Mouse (Mus musculus) MEL (cell line): ENCODE data around the gene Zfp326. TPM values are rescaled to one million over a fixed set of nuclear protein-coding genes. Genes with fewer than 3 reads are reported as not detected.

Experiments
- DNase-seq: peaks from one replicate; pipeline ENCODE4 v3.0.0; 2011; ENCODE audit warnings: low read depth, low spot score
- H3K27ac ChIP-seq: 2 replicates; pipeline ENCODE4 v1.5.1; 2012; ENCODE audit warnings: low read depth, mild to moderate bottlenecking, control low read depth, low read length, moderate library complexity; ENCODE audit not compliant: control insufficient read depth
- H3K27me3 ChIP-seq, 2 experiments: fragments of 150-350 bp in 1 of 2; sonication (generic) in 1 of 2; 2 replicates each; pipeline ENCODE4 v1.6.1; 2012; ENCODE audit warnings: low read length in 2 of 2, mild to moderate bottlenecking in 2 of 2, improper control_type of control experiment in 1 of 2, moderate library complexity in 1 of 2; ENCODE audit not compliant: insufficient read depth in 2 of 2, control insufficient read depth in 1 of 2
- H3K36me3 ChIP-seq, 2 experiments: 2 replicates each; pipeline ENCODE4 v1.6.1; 2012 to 2014; ENCODE audit warnings: low read length in 2 of 2, improper control_type of control experiment in 1 of 2, inconsistent platforms in 1 of 2, mild to moderate bottlenecking in 1 of 2; ENCODE audit not compliant: insufficient read depth in 2 of 2, control insufficient read depth in 1 of 2
- H3K4me1 ChIP-seq, 2 experiments: fragments of 150-350 bp in 1 of 2; sonication (generic) in 1 of 2; 2 replicates each; pipeline ENCODE4 v1.6.1; 2012; ENCODE audit warnings: low read length in 2 of 2, improper control_type of control experiment in 1 of 2, mild to moderate bottlenecking in 1 of 2; ENCODE audit not compliant: insufficient read depth in 2 of 2, control insufficient read depth in 1 of 2
- H3K4me3 ChIP-seq, 2 experiments: fragments of 150-350 bp in 1 of 2; sonication (generic) in 1 of 2; 2 replicates each; pipeline ENCODE4 v1.5.1; 2012; ENCODE audit warnings: low read depth in 2 of 2, low read length in 2 of 2, mild to moderate bottlenecking in 2 of 2, moderate library complexity in 2 of 2, control low read depth in 1 of 2, improper control_type of control experiment in 1 of 2; ENCODE audit not compliant: control insufficient read depth in 1 of 2, insufficient read depth in 1 of 2
- H3K79me2 ChIP-seq: 2 replicates; pipeline ENCODE4 v1.6.1; 2012; ENCODE audit warnings: mild to moderate bottlenecking, low read length, moderate library complexity; ENCODE audit not compliant: control insufficient read depth, poor library complexity, insufficient read depth
- H3K9ac ChIP-seq: 2 replicates; pipeline ENCODE4 v1.6.1; 2012; ENCODE audit warnings: low read depth, mild to moderate bottlenecking, control low read depth, low read length, moderate library complexity; ENCODE audit not compliant: control insufficient read depth, poor library complexity, severe bottlenecking
- H3K9me3 ChIP-seq: fragments of 150-350 bp; sonication (generic); replicated peaks from 2 replicates; pipeline ENCODE4 v1.6.1; 2012; ENCODE audit warnings: mild to moderate bottlenecking, low read length, improper control_type of control experiment, moderate library complexity; ENCODE audit not compliant: insufficient read depth
- CHD2 ChIP-seq: IDR thresholded peaks from 2 replicates; pipeline ENCODE4 v1.6.1; 2011; ENCODE audit warnings: low read length, improper control_type of control experiment
- CTCF ChIP-seq, 3 experiments: IDR thresholded peaks in 2 of 3; conservative IDR thresholded peaks in 1 of 3; 2 replicates each; pipeline ENCODE4 v1.5.1; 2011 to 2012; ENCODE audit warnings: low read length in 3 of 3, low read depth in 2 of 3, mild to moderate bottlenecking in 2 of 3, improper control_type of control experiment in 1 of 3, inconsistent platforms in 1 of 3, mixed read lengths in 1 of 3, moderate library complexity in 1 of 3; ENCODE audit not compliant: control insufficient read depth in 1 of 3, insufficient read depth in 1 of 3, poor library complexity in 1 of 3, severe bottlenecking in 1 of 3
- E2F4 ChIP-seq: IDR thresholded peaks from 2 replicates; pipeline ENCODE4 v1.6.1; 2011; ENCODE audit warnings: low read depth, low read length, improper control_type of control experiment, borderline replicate concordance
- ELF1 ChIP-seq: IDR thresholded peaks from 2 replicates; pipeline ENCODE4 v1.6.1; 2014; ENCODE audit warnings: low read depth, mild to moderate bottlenecking, inconsistent platforms, low read length, improper control_type of control experiment, moderate library complexity
- EP300 ChIP-seq, 2 experiments: IDR thresholded peaks; 2 replicates each; pipeline ENCODE4 v1.6.1; 2011; ENCODE audit warnings: improper control_type of control experiment in 2 of 2, low read length in 2 of 2, low read depth in 1 of 2, mild to moderate bottlenecking in 1 of 2
- ETS1 ChIP-seq: IDR thresholded peaks from 2 replicates; pipeline ENCODE4 v1.6.1; 2012; ENCODE audit warnings: low read depth, mild to moderate bottlenecking, inconsistent platforms, low read length, improper control_type of control experiment, moderate library complexity
- GABPA ChIP-seq: IDR thresholded peaks from 2 replicates; pipeline ENCODE4 v1.6.1; 2012; ENCODE audit warnings: low read depth, mild to moderate bottlenecking, inconsistent platforms, low read length, improper control_type of control experiment, moderate library complexity
- GATA1 ChIP-seq: IDR thresholded peaks from 2 replicates; pipeline ENCODE4 v1.6.1; 2011; ENCODE audit warnings: low read depth, low read length, improper control_type of control experiment
- HCFC1 ChIP-seq: IDR thresholded peaks from 2 replicates; pipeline ENCODE4 v1.6.1; 2012; ENCODE audit warnings: low read depth, mild to moderate bottlenecking, inconsistent platforms, low read length, improper control_type of control experiment, moderate library complexity
- JUND ChIP-seq: IDR thresholded peaks from 2 replicates; pipeline ENCODE4 v1.6.1; 2011; ENCODE audit warnings: low read depth, mild to moderate bottlenecking, improper control_type of control experiment, low read length
- KAT2A ChIP-seq: conservative IDR thresholded peaks from 2 replicates; pipeline ENCODE4 v1.6.1; 2012; ENCODE audit warnings: low read depth, low read length, improper control_type of control experiment, inconsistent platforms
- MAFK ChIP-seq: IDR thresholded peaks from 2 replicates; pipeline ENCODE4 v1.6.1; 2011; ENCODE audit warnings: low read depth, mild to moderate bottlenecking, low read length, improper control_type of control experiment, borderline replicate concordance
- MAZ ChIP-seq: IDR thresholded peaks from 2 replicates; pipeline ENCODE4 v1.6.1; 2012; ENCODE audit warnings: low read depth, mild to moderate bottlenecking, inconsistent platforms, low read length, improper control_type of control experiment
- MEF2A ChIP-seq: IDR thresholded peaks from 2 replicates; pipeline ENCODE4 v1.6.1; 2014; ENCODE audit warnings: low read depth, mild to moderate bottlenecking, inconsistent platforms, low read length, improper control_type of control experiment; ENCODE audit not compliant: poor library complexity, insufficient replicate concordance, severe bottlenecking; ENCODE audit errors: extremely low read depth
- MXI1 ChIP-seq: IDR thresholded peaks from 2 replicates; pipeline ENCODE4 v1.6.1; 2011; ENCODE audit warnings: mild to moderate bottlenecking, low read depth, low read length, improper control_type of control experiment
- MYB ChIP-seq: IDR thresholded peaks from 2 replicates; pipeline ENCODE4 v1.6.1; 2011; ENCODE audit warnings: mild to moderate bottlenecking, low read depth, low read length, improper control_type of control experiment
- MYC ChIP-seq: IDR thresholded peaks from 2 replicates; pipeline ENCODE4 v1.6.1; 2011; ENCODE audit warnings: low read depth, mild to moderate bottlenecking, low read length, improper control_type of control experiment, moderate library complexity
- NELFE ChIP-seq: IDR thresholded peaks from 2 replicates; pipeline ENCODE4 v1.6.1; 2011; ENCODE audit warnings: low read depth, low read length, improper control_type of control experiment
- NRF1 ChIP-seq: IDR thresholded peaks from 2 replicates; pipeline ENCODE4 v1.6.1; 2014; ENCODE audit warnings: low read depth, mild to moderate bottlenecking, inconsistent platforms, low read length, improper control_type of control experiment, moderate library complexity; ENCODE audit not compliant: poor library complexity, insufficient read depth, severe bottlenecking
- POLR2A ChIP-seq, 2 experiments: IDR thresholded peaks; 2 replicates each; pipeline ENCODE4 v1.6.1; 2011 to 2012; ENCODE audit warnings: low read length in 2 of 2, mild to moderate bottlenecking in 2 of 2, control low read depth in 1 of 2, improper control_type of control experiment in 1 of 2, low read depth in 1 of 2, moderate library complexity in 1 of 2; ENCODE audit not compliant: control insufficient read depth in 1 of 2, insufficient read depth in 1 of 2, poor library complexity in 1 of 2
- POLR2AphosphoS2 ChIP-seq: IDR thresholded peaks from 2 replicates; pipeline ENCODE4 v1.6.1; 2011; ENCODE audit warnings: low read length, improper control_type of control experiment
- POLR2AphosphoS5 ChIP-seq: IDR thresholded peaks from 2 replicates; pipeline ENCODE4 v1.6.1; 2012; ENCODE audit warnings: low read depth, borderline replicate concordance, mild to moderate bottlenecking, inconsistent platforms, low read length, moderate library complexity, mixed read lengths
- RAD21 ChIP-seq: IDR thresholded peaks from 2 replicates; pipeline ENCODE4 v1.6.1; 2011; ENCODE audit warnings: mild to moderate bottlenecking, low read depth, low read length, improper control_type of control experiment
- RCOR1 ChIP-seq: IDR thresholded peaks from 2 replicates; pipeline ENCODE4 v1.6.1; 2012; ENCODE audit warnings: low read depth, mild to moderate bottlenecking, inconsistent platforms, low read length, improper control_type of control experiment
- SIN3A ChIP-seq: IDR thresholded peaks from 2 replicates; pipeline ENCODE4 v1.6.1; 2012; ENCODE audit warnings: low read length, improper control_type of control experiment, inconsistent platforms
- TAL1 ChIP-seq: IDR thresholded peaks from 2 replicates; pipeline ENCODE4 v1.6.1; 2012; ENCODE audit warnings: mild to moderate bottlenecking, inconsistent platforms, low read length, moderate library complexity, mixed read lengths
- TBP ChIP-seq: IDR thresholded peaks from 2 replicates; pipeline ENCODE4 v1.8.0; 2011; ENCODE audit warnings: low read depth, low read length, improper control_type of control experiment
- TCF12 ChIP-seq: IDR thresholded peaks from 2 replicates; pipeline ENCODE4 v1.6.1; 2014; ENCODE audit warnings: low read depth, mild to moderate bottlenecking, inconsistent platforms, low read length, improper control_type of control experiment, moderate library complexity
- UBTF ChIP-seq: IDR thresholded peaks from 2 replicates; pipeline ENCODE4 v1.6.1; 2012; ENCODE audit warnings: low read depth, mild to moderate bottlenecking, inconsistent platforms, low read length, improper control_type of control experiment, moderate library complexity, borderline replicate concordance; ENCODE audit not compliant: insufficient read depth
- USF2 ChIP-seq, 2 experiments: IDR thresholded peaks; 2 replicates each; pipeline ENCODE4 v1.6.1; 2011 to 2012; ENCODE audit warnings: improper control_type of control experiment in 2 of 2, low read length in 2 of 2, borderline replicate concordance in 1 of 2, inconsistent platforms in 1 of 2, low read depth in 1 of 2, mild to moderate bottlenecking in 1 of 2; ENCODE audit not compliant: insufficient read depth in 1 of 2
- ZC3H11A ChIP-seq: IDR thresholded peaks from 2 replicates; pipeline ENCODE4 v1.6.1; 2012; ENCODE audit warnings: low read depth, mild to moderate bottlenecking, inconsistent platforms, low read length, improper control_type of control experiment
- ZKSCAN1 ChIP-seq: IDR thresholded peaks from 2 replicates; pipeline ENCODE4 v1.6.1; 2012; ENCODE audit warnings: low read depth, mild to moderate bottlenecking, inconsistent platforms, low read length, improper control_type of control experiment, moderate library complexity
- ZMIZ1 ChIP-seq: IDR thresholded peaks from 2 replicates; pipeline ENCODE4 v1.6.1; 2012; ENCODE audit warnings: low read depth, mild to moderate bottlenecking, inconsistent platforms, low read length, improper control_type of control experiment, moderate library complexity
- ZNF384 ChIP-seq: IDR thresholded peaks from 2 replicates; pipeline ENCODE4 v1.6.1; 2012; ENCODE audit warnings: low read depth, mild to moderate bottlenecking, inconsistent platforms, low read length, improper control_type of control experiment
- polyA plus RNA-seq, 2 experiments: library from polyadenylated mRNA; stranded (reverse) in 1 of 2; unstranded in 1 of 2; fragments of >175 nt in 1 of 2; fragments of >200 nt in 1 of 2; gene quantifications; 2 replicates each; pipeline versions ENCODE4 v1.2.1 to v1.2.4; 2012; ENCODE audit warnings: low replicate concordance in 2 of 2, low read depth in 1 of 2; ENCODE audit not compliant: insufficient read length in 2 of 2, insufficient read depth in 1 of 2, missing spikeins in 1 of 2
- total RNA-seq: library from RNA; depleted of rRNA; stranded (reverse); fragments of 300-350 nt; gene quantifications from 2 replicates; pipeline ENCODE4 v1.2.3, GENCODE M21; 2012; rRNA removed

Gene Zfp326
- total RNA-seq (6.4 and 7.1 TPM in 2 replicates), polyA plus RNA-seq (10 to 100 TPM in 1 of 2 experiments, not detected in 1; 17.6 TPM)

DNA sequence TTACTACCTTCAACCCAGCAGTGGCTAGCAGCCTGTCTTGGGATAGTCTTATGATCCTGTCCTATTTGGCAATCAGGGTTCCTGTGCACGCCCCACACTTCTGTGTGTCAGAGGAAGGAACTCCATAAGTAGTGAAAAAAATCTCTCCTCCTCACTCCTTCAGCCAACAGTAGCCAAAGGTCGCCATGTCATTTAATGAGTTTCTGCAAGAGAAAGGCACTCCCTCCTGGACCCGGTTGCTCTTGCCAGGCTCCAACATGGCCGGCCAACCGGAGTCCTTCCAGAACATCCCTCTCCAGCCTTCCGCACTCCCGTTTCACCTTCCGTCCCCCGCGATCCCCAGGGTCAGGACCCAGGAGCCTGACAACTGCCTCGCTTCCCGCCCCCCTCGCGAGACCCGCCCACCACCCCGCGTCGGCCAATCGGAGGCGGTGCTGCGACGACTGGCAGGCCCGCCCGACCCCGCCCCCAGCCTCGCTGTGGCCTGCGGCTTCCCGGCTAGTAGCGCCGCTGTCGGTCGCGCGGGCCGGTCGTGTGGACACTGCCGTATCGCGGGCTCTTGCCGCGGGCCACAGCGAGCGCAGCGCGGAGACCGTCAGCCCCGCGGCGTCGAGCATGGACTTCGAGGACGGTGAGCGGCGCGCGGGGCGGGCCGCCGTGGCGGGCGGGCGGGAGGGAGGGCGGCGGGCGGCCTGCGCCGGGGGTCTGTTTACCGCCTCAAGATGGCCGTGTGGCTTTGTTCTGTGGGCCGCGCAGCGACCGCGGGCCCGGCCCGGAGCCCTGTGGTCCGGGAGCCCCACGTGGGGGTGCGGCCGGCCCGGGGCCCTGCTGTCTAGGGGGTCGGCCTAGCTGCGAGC is at the start of gene Zfp326:
Gene Zfp326 (plus strand): TSS at position 498 of the 857 bp plus-strand sequence.
- Histone ChIP-seq H3K9me3 (no peaks in the 10 kb centered on the region), H3K27me3 (no peaks in the 10 kb centered on the region), H3K4me3 (peak within 1 kb of the TSS; percentile 84 to 99), H3K79me2 (peaks cover 17% of the 10 kb centered on the region), H3K4me1 (peaks cover 15 to 19% of the 10 kb centered on the region in 2 experiments), H3K36me3 (peaks cover 0 to 21% of the 10 kb centered on the region in 2 experiments; a peak in 2 of 4 replicates), H3K9ac (peak within 1 kb of the TSS; percentile 95), H3K27ac (peak within 1 kb of the TSS; percentile 21; the same call in 1 of the 2 replicates)
- peak; percentile 92 for DNase-seq
- TF ChIP-seq ZC3H11A (no peak), KAT2A (no peak), EP300 (IDR thresholded peaks at IDR 0.05; ENCODE audit: low read depth in 1 of 2, low read length in 2 of 2) (no peak), MYB (no peak), MXI1 (no peak; the same call in 1 of the 2 replicates), ETS1 (no peak), UBTF (no peak), RCOR1 (no peak), SIN3A (0 out of 2 replicates have a peak, but pooled peaks have one; percentile 12), GABPA (no peak), ZMIZ1 (peak; percentile 74; the same call in 1 of the 2 replicates), CTCF (IDR thresholded peaks at IDR 0.05 in 2 of 3, conservative IDR thresholded peaks at IDR 0.05 in 1 of 3; ENCODE audit: control insufficient read depth in 1 of 3, insufficient read depth in 1 of 3, low read depth in 2 of 3, low read length in 3 of 3, poor library complexity in 1 of 3, severe bottlenecking in 1 of 3) (no peak), CHD2 (no peak), TCF12 (peak; percentile 33; the same call in 1 of the 2 replicates), USF2 (IDR thresholded peaks at IDR 0.05; ENCODE audit: borderline replicate concordance in 1 of 2, insufficient read depth in 1 of 2, low read depth in 1 of 2, low read length in 2 of 2) (no peak), MAFK (no peak), JUND (no peak), HCFC1 (peak; percentile 15; the same call in 1 of the 2 replicates), ZNF384 (no peak), POLR2A (IDR thresholded peaks at IDR 0.05; ENCODE audit: control insufficient read depth in 1 of 2, insufficient read depth in 1 of 2, low read depth in 1 of 2, low read length in 2 of 2, poor library complexity in 1 of 2) (peak in 1 of 2 experiments; percentile 59; a peak in 2 of 4 replicates), ELF1 (no peak), NELFE (peak; percentile 70), MEF2A (no peak), POLR2AphosphoS2 (no peak), GATA1 (no peak), MAZ (no peak), ZKSCAN1 (no peak), TAL1 (no peak), MYC (no peak), POLR2AphosphoS5 (no peak), E2F4 (no peak), TBP (no peak), NRF1 (no peak), RAD21 (no peak)
